Mouse (Mus musculus) stomach, postnatal 0 days (tissue): ENCODE results near the gene Fance. TPM values are rescaled to one million over a fixed set of nuclear protein-coding genes. Genes with fewer than 3 reads are reported as not detected.
A peak's percentile ranks its signal among the peaks of the same experiment; 100 is the strongest.
"Not testable (repeated sequence)": the region's sequence is repeated elsewhere in the genome, so short reads cannot be mapped to it uniquely, and the experiment has no call there.

Experiments
- ATAC-seq: fragments of 200-750 bp; cut with Nextera tagmentation; 2 replicates; pipeline ENCODE4 v1.8.0; 2017; ENCODE audit not compliant: low FRiP score, low TSS enrichment
- DNase-seq: peaks from one replicate; pipeline ENCODE4 v3.0.0-alpha.2; 2016; ENCODE audit warnings: low spot score
- H3K27ac ChIP-seq: fragments of 300-500 bp; sonication (generic); replicated peaks from 2 replicates; pipeline ENCODE4 v1.5.1; 2014; ENCODE audit warnings: mild to moderate bottlenecking, control low read depth
- H3K27me3 ChIP-seq: fragments of 300-500 bp; sonication (generic); 2 replicates; pipeline ENCODE4 v1.6.1; 2014; ENCODE audit warnings: low read length; ENCODE audit not compliant: control insufficient read depth, insufficient read depth
- H3K36me3 ChIP-seq: fragments of 300-500 bp; sonication (generic); 2 replicates; pipeline ENCODE4 v1.6.1; 2014; ENCODE audit warnings: low read length, mixed read lengths; ENCODE audit not compliant: control insufficient read depth, insufficient read depth
- H3K4me1 ChIP-seq: fragments of 300-500 bp; sonication (generic); replicated peaks from 2 replicates; pipeline ENCODE4 v1.6.1; 2014; ENCODE audit warnings: antibody characterized with exemption; ENCODE audit not compliant: control insufficient read depth, insufficient read depth
- H3K4me2 ChIP-seq: fragments of 300-500 bp; sonication (generic); replicated peaks from 2 replicates; pipeline ENCODE4 v1.6.1; 2014; ENCODE audit warnings: low read depth, mild to moderate bottlenecking, control low read depth, moderate library complexity
- H3K4me3 ChIP-seq: fragments of 300-500 bp; sonication (generic); 2 replicates; pipeline ENCODE4 v1.5.1; 2014; ENCODE audit warnings: low read depth, low read length, control low read depth
- H3K9ac ChIP-seq: fragments of 300-500 bp; sonication (generic); 2 replicates; pipeline ENCODE4 v1.6.1; 2014; ENCODE audit warnings: mild to moderate bottlenecking, low read length, control low read depth, mixed read lengths
- H3K9me3 ChIP-seq: fragments of 300-500 bp; sonication (generic); 2 replicates; pipeline ENCODE4 v1.6.1; 2016; ENCODE audit warnings: low read length; ENCODE audit not compliant: control insufficient read depth
- CTCF ChIP-seq: IDR thresholded peaks from 2 replicates; pipeline ENCODE4 v1.5.1; 2016; ENCODE audit warnings: antibody characterized with exemption, low read depth, mild to moderate bottlenecking, moderate library complexity
- EP300 ChIP-seq: optimal IDR thresholded peaks from 2 replicates; pipeline ENCODE3; 2016; ENCODE audit warnings: antibody characterized with exemption
- WGBS: fragments of 180-500 bp; shearing (Covaris S2); extraction: QIAGEN DNeasy Blood & Tissue Kit; methylation state at CpG from one replicate; pipeline ENCODE4 v1.1.7; 2014; 5-methylcytosine and 5-hydroxymethylcytosine counted together
- polyA plus RNA-seq: library from polyadenylated mRNA; unstranded; fragments of >200 nt; fragmentation: Nextera tagmentation; extraction: Ambion mirVana; gene quantifications from 2 replicates; pipeline ENCODE4 v1.2.1, GENCODE M21; 2015

Gene Fance
- polyA plus RNA-seq, 1 experiment from 2014 or later: 19.2 TPM

DNA sequence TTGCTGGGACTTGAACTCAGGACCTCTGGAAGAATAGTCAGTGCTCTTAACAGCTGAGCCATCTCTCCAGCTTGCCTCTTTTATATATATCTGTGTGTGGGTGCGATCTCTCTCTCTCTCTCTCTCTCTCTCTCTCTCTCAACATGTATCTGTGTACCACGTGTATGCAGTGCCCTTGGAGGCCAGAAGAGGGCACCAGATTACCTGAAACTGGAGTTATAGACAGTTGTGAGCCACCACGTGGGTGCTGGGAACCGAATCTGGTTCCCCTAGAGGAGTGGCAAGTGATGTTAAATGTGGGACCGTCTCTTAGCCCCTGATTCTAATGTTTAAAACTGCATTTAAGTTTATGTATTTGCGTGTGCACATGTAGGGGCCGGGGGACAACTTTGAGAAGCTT, 11.1 kb downstream of the Fance start:
- not testable (repeated sequence) for H3K4me2 ChIP-seq, H3K4me1 ChIP-seq, H3K27me3 ChIP-seq, H3K27ac ChIP-seq, H3K4me3 ChIP-seq, DNase-seq, H3K9me3 ChIP-seq, ATAC-seq, H3K9ac ChIP-seq
- H3K36me3 ChIP-seq: peaks cover 16% of the 10 kb centered on the region
- WGBS: 98% methylated on average over 7 of the region's 7 CpGs
- peak; percentile 40 for TF ChIP-seq CTCF

DNA sequence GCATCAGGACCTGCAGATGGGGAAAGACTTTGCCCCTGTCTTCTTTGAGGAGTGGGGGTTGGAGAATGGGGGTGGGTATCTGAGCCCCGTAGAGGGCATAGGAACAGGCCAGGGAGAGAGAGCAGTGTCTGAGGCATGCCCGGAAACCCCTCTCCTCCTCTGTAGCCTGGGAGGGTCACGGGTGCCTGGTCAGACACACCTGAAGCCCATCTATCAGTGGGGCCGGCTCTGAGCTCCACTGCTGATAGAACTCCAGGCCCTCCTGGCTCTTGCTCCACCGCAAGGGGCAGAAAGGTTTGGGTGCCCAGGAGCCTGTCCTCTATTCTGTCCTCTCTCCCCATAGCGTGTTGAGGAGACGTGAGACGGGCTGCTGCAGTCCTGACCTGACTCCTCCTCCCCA, 12.4 kb downstream of the Fance start:
- Histone ChIP-seq H3K36me3 (peaks cover 14% of the 10 kb centered on the region), H3K27me3 (no peaks in the 10 kb centered on the region), H3K9ac (no peak overlapping the region), H3K4me2 (no peak overlapping the region), H3K9me3 (no peaks in the 10 kb centered on the region), H3K27ac (no peak overlapping the region), H3K4me1 (peaks cover 6% of the 10 kb centered on the region; the same call in 1 of the 2 replicates), H3K4me3 (no peak overlapping the region)
- no peak for DNase-seq
- TF ChIP-seq CTCF: no peak
- no peak for TF ChIP-seq EP300
- WGBS: 85% methylated on average over 8 of the region's 8 CpGs
- ATAC-seq: no peak

DNA sequence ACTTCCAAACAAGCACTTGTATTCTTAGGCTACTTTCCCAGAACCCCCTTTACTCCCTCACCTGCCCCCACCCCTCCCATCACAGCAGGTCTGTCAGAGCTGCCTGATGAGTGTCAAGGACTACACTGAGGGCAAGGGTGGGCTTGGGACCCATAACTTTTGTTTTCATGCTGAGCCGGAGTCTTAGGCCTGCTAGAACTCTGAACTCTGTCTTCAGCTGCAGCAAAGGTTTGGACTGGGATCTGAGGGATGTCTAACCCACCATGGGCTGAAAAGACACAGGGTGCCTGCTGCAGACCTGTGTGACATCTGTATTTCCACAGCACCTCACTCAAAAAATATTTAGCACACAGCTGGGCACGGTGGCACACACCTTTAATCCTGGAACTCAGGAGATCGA, 13.6 kb downstream of the Fance start:
- no peak for DNase-seq
- TF ChIP-seq EP300 (no peak), CTCF (no peak)
- Histone ChIP-seq H3K4me2 (no peak overlapping the region), H3K4me3 (no peak overlapping the region), H3K4me1 (peaks cover 6% of the 10 kb centered on the region; the same call in 1 of the 2 replicates), H3K27me3 (no peaks in the 10 kb centered on the region), H3K9ac (no peak overlapping the region), H3K9me3 (no peaks in the 10 kb centered on the region), H3K36me3 (peaks cover 11% of the 10 kb centered on the region), H3K27ac (peak overlapping the region; percentile 98)
- WGBS: 76% methylated on average over 3 of the region's 3 CpGs
- no peak for ATAC-seq

DNA sequence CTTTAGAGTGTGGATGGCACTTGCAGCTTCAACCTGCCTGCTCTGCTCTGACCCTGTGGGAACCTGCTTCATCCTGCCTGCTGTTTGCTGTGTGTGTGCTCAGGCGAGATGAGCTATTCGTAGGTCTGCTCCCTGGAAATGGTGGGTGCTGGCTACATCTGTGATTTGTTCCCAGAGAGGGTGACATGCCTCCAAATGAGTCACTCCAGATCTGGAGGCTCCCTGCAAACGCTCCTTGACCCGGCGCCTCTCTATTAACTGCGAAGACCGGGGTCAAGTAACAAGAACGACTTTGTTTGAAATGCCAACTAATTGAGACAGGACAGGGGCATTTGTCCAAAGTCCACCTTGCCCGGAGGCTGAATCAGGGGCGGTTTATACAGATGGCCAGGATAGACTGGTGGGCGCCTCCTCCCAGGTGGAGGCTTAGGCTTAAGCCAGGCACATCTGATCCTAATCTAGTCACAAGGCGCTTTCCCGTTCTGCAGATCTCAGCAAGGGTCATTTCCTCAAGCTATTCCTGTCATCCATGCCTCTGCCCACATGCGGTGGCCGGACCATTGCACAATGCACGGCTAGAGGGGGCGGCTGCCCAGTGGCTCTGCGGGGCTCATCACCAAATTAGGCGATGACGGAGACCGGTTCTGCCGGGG, 14.5 kb downstream of the Fance start:
- TF ChIP-seq EP300: no peak
- no peak for TF ChIP-seq CTCF
- H3K4me2 ChIP-seq: peak overlapping the region; percentile 90
- peak overlapping the region; percentile 98 for H3K27ac ChIP-seq
- H3K27me3 ChIP-seq: no peaks in the 10 kb centered on the region
- H3K36me3 ChIP-seq: peaks cover 10% of the 10 kb centered on the region
- peaks cover 6% of the 10 kb centered on the region; the same call in 1 of the 2 replicates for H3K4me1 ChIP-seq
- ATAC-seq (peak; percentile 55), DNase-seq (no peak)
- H3K9ac ChIP-seq: peak overlapping the region; percentile 55
- no peaks in the 10 kb centered on the region for H3K9me3 ChIP-seq
- WGBS: 7% methylated on average over 22 of the region's 22 CpGs
- peak overlapping the region; percentile 73 for H3K4me3 ChIP-seq

DNA sequence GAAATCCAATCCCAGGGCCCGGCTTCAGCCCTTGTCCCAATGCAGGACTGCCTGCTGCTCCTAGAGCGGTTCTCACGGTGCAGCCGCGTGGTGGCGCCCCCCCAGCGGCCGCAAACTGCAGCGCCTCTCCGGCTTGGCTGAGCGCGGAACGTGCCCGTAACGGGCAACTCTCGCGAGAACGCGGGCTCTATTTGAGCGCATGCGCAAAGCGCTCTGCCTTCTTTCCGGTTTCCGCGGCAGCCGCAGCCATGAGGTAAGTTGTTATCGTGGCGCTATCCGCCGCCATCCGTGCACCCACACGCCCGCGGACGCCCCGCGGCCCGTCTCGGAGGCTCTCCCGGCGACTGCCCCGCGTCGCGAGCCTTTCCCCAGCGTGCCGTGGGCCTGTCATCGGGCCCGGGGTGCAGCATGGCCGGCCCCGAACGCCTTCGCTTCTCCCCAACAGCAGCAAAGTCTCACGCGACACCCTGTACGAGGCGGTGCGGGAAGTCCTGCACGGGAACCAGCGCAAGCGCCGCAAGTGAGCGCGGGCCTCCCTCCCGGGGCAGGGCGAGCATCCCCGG, 15.1 kb downstream of the Fance start, which contains the start of gene Rpl10a:
Gene Rpl10a (plus strand): TSS at position 106 of the 563 bp plus-strand sequence.
- no peaks in the 10 kb centered on the region for H3K9me3 ChIP-seq
- peak within 1 kb of the TSS; percentile 92 for H3K9ac ChIP-seq
- DNase-seq (peak; percentile 98), ATAC-seq (peak; percentile 88)
- TF ChIP-seq EP300: peak; percentile 99
- TF ChIP-seq CTCF: peak; percentile 93
- H3K27me3 ChIP-seq: no peaks in the 10 kb centered on the region
- peaks cover 10% of the 10 kb centered on the region for H3K36me3 ChIP-seq
- peak within 1 kb of the TSS; percentile 73 for H3K4me3 ChIP-seq
- H3K4me2 ChIP-seq: peak within 1 kb of the TSS; percentile 90
- H3K27ac ChIP-seq: peak within 1 kb of the TSS; percentile 98
- H3K4me1 ChIP-seq: peaks cover 6% of the 10 kb centered on the region; the same call in 1 of the 2 replicates
- WGBS: under 1% methylated on average over 63 of the region's 67 CpGs

DNA sequence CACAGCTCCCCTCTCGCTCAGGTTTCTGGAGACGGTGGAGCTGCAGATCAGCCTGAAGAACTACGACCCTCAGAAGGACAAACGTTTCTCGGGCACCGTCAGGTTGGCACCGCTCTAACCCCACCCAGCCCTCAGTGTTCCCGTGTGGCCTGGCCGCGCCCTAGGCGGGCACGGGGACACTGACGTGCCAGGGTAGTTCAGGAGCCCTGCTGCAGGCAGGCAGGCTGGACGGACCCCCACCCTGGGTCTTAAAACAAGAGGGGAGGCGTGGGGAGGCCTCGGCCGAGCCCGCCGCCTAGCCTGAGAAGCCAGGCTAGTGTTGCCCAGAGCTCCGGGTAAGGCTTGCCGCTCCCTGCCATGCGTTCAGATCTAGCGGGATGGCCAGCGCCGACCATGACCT, 15.6 kb downstream of the Fance start:
- H3K4me1 ChIP-seq: peaks cover 6% of the 10 kb centered on the region; the same call in 1 of the 2 replicates
- WGBS: 0% methylated on average over 25 of the region's 25 CpGs
- DNase-seq: peak; percentile 67
- peak overlapping the region; percentile 90 for H3K4me2 ChIP-seq
- H3K9me3 ChIP-seq: no peaks in the 10 kb centered on the region
- TF ChIP-seq EP300 (no peak), CTCF (no peak)
- H3K4me3 ChIP-seq: peak overlapping the region; percentile 73
- peaks cover 10% of the 10 kb centered on the region for H3K36me3 ChIP-seq
- H3K9ac ChIP-seq: peak overlapping the region; percentile 92
- no peaks in the 10 kb centered on the region for H3K27me3 ChIP-seq
- H3K27ac ChIP-seq: peak overlapping the region; percentile 98
- ATAC-seq: peak; percentile 21
